Mouse (Mus musculus) MEL (cell line): ENCODE results near the gene Cchcr1. TPM values are rescaled to one million over a fixed set of nuclear protein-coding genes. Genes with fewer than 3 reads are reported as not detected.

Source experiments
- DNase-seq: peaks from one replicate; pipeline ENCODE4 v3.0.0; 2011; ENCODE audit warnings: low read depth, low spot score
- H3K27ac ChIP-seq: 2 replicates; pipeline ENCODE4 v1.5.1; 2012; ENCODE audit warnings: low read depth, mild to moderate bottlenecking, control low read depth, low read length, moderate library complexity; ENCODE audit not compliant: control insufficient read depth
- H3K27me3 ChIP-seq, 2 experiments: fragments of 150-350 bp in 1 of 2; sonication (generic) in 1 of 2; 2 replicates each; pipeline ENCODE4 v1.6.1; 2012; ENCODE audit warnings: low read length in 2 of 2, mild to moderate bottlenecking in 2 of 2, improper control_type of control experiment in 1 of 2, moderate library complexity in 1 of 2; ENCODE audit not compliant: insufficient read depth in 2 of 2, control insufficient read depth in 1 of 2
- H3K36me3 ChIP-seq, 2 experiments: 2 replicates each; pipeline ENCODE4 v1.6.1; 2012 to 2014; ENCODE audit warnings: low read length in 2 of 2, improper control_type of control experiment in 1 of 2, inconsistent platforms in 1 of 2, mild to moderate bottlenecking in 1 of 2; ENCODE audit not compliant: insufficient read depth in 2 of 2, control insufficient read depth in 1 of 2
- H3K4me1 ChIP-seq, 2 experiments: fragments of 150-350 bp in 1 of 2; sonication (generic) in 1 of 2; 2 replicates each; pipeline ENCODE4 v1.6.1; 2012; ENCODE audit warnings: low read length in 2 of 2, improper control_type of control experiment in 1 of 2, mild to moderate bottlenecking in 1 of 2; ENCODE audit not compliant: insufficient read depth in 2 of 2, control insufficient read depth in 1 of 2
- H3K4me3 ChIP-seq, 2 experiments: fragments of 150-350 bp in 1 of 2; sonication (generic) in 1 of 2; 2 replicates each; pipeline ENCODE4 v1.5.1; 2012; ENCODE audit warnings: low read depth in 2 of 2, low read length in 2 of 2, mild to moderate bottlenecking in 2 of 2, moderate library complexity in 2 of 2, control low read depth in 1 of 2, improper control_type of control experiment in 1 of 2; ENCODE audit not compliant: control insufficient read depth in 1 of 2, insufficient read depth in 1 of 2
- H3K79me2 ChIP-seq: 2 replicates; pipeline ENCODE4 v1.6.1; 2012; ENCODE audit warnings: mild to moderate bottlenecking, low read length, moderate library complexity; ENCODE audit not compliant: control insufficient read depth, poor library complexity, insufficient read depth
- H3K9ac ChIP-seq: 2 replicates; pipeline ENCODE4 v1.6.1; 2012; ENCODE audit warnings: low read depth, mild to moderate bottlenecking, control low read depth, low read length, moderate library complexity; ENCODE audit not compliant: control insufficient read depth, poor library complexity, severe bottlenecking
- H3K9me3 ChIP-seq: fragments of 150-350 bp; sonication (generic); replicated peaks from 2 replicates; pipeline ENCODE4 v1.6.1; 2012; ENCODE audit warnings: mild to moderate bottlenecking, low read length, improper control_type of control experiment, moderate library complexity; ENCODE audit not compliant: insufficient read depth
- CHD2 ChIP-seq: IDR thresholded peaks from 2 replicates; pipeline ENCODE4 v1.6.1; 2011; ENCODE audit warnings: low read length, improper control_type of control experiment
- CTCF ChIP-seq, 3 experiments: IDR thresholded peaks in 2 of 3; conservative IDR thresholded peaks in 1 of 3; 2 replicates each; pipeline ENCODE4 v1.5.1; 2011 to 2012; ENCODE audit warnings: low read length in 3 of 3, low read depth in 2 of 3, mild to moderate bottlenecking in 2 of 3, improper control_type of control experiment in 1 of 3, inconsistent platforms in 1 of 3, mixed read lengths in 1 of 3, moderate library complexity in 1 of 3; ENCODE audit not compliant: control insufficient read depth in 1 of 3, insufficient read depth in 1 of 3, poor library complexity in 1 of 3, severe bottlenecking in 1 of 3
- E2F4 ChIP-seq: IDR thresholded peaks from 2 replicates; pipeline ENCODE4 v1.6.1; 2011; ENCODE audit warnings: low read depth, low read length, improper control_type of control experiment, borderline replicate concordance
- EP300 ChIP-seq, 2 experiments: IDR thresholded peaks; 2 replicates each; pipeline ENCODE4 v1.6.1; 2011; ENCODE audit warnings: improper control_type of control experiment in 2 of 2, low read length in 2 of 2, low read depth in 1 of 2, mild to moderate bottlenecking in 1 of 2
- ETS1 ChIP-seq: IDR thresholded peaks from 2 replicates; pipeline ENCODE4 v1.6.1; 2012; ENCODE audit warnings: low read depth, mild to moderate bottlenecking, inconsistent platforms, low read length, improper control_type of control experiment, moderate library complexity
- HCFC1 ChIP-seq: IDR thresholded peaks from 2 replicates; pipeline ENCODE4 v1.6.1; 2012; ENCODE audit warnings: low read depth, mild to moderate bottlenecking, inconsistent platforms, low read length, improper control_type of control experiment, moderate library complexity
- JUND ChIP-seq: IDR thresholded peaks from 2 replicates; pipeline ENCODE4 v1.6.1; 2011; ENCODE audit warnings: low read depth, mild to moderate bottlenecking, improper control_type of control experiment, low read length
- MAFK ChIP-seq: IDR thresholded peaks from 2 replicates; pipeline ENCODE4 v1.6.1; 2011; ENCODE audit warnings: low read depth, mild to moderate bottlenecking, low read length, improper control_type of control experiment, borderline replicate concordance
- MEF2A ChIP-seq: IDR thresholded peaks from 2 replicates; pipeline ENCODE4 v1.6.1; 2014; ENCODE audit warnings: low read depth, mild to moderate bottlenecking, inconsistent platforms, low read length, improper control_type of control experiment; ENCODE audit not compliant: poor library complexity, insufficient replicate concordance, severe bottlenecking; ENCODE audit errors: extremely low read depth
- MYB ChIP-seq: IDR thresholded peaks from 2 replicates; pipeline ENCODE4 v1.6.1; 2011; ENCODE audit warnings: mild to moderate bottlenecking, low read depth, low read length, improper control_type of control experiment
- NELFE ChIP-seq: IDR thresholded peaks from 2 replicates; pipeline ENCODE4 v1.6.1; 2011; ENCODE audit warnings: low read depth, low read length, improper control_type of control experiment
- POLR2A ChIP-seq, 2 experiments: IDR thresholded peaks; 2 replicates each; pipeline ENCODE4 v1.6.1; 2011 to 2012; ENCODE audit warnings: low read length in 2 of 2, mild to moderate bottlenecking in 2 of 2, control low read depth in 1 of 2, improper control_type of control experiment in 1 of 2, low read depth in 1 of 2, moderate library complexity in 1 of 2; ENCODE audit not compliant: control insufficient read depth in 1 of 2, insufficient read depth in 1 of 2, poor library complexity in 1 of 2
- POLR2AphosphoS2 ChIP-seq: IDR thresholded peaks from 2 replicates; pipeline ENCODE4 v1.6.1; 2011; ENCODE audit warnings: low read length, improper control_type of control experiment
- RAD21 ChIP-seq: IDR thresholded peaks from 2 replicates; pipeline ENCODE4 v1.6.1; 2011; ENCODE audit warnings: mild to moderate bottlenecking, low read depth, low read length, improper control_type of control experiment
- SIN3A ChIP-seq: IDR thresholded peaks from 2 replicates; pipeline ENCODE4 v1.6.1; 2012; ENCODE audit warnings: low read length, improper control_type of control experiment, inconsistent platforms
- SMC3 ChIP-seq: IDR thresholded peaks from 2 replicates; pipeline ENCODE4 v1.6.1; 2011; ENCODE audit warnings: low read depth, low read length, improper control_type of control experiment
- TBP ChIP-seq: IDR thresholded peaks from 2 replicates; pipeline ENCODE4 v1.8.0; 2011; ENCODE audit warnings: low read depth, low read length, improper control_type of control experiment
- USF1 ChIP-seq: IDR thresholded peaks from 2 replicates; pipeline ENCODE4 v1.6.1; 2014; ENCODE audit warnings: low read depth, mild to moderate bottlenecking, inconsistent platforms, low read length, improper control_type of control experiment, moderate library complexity
- USF2 ChIP-seq, 2 experiments: IDR thresholded peaks; 2 replicates each; pipeline ENCODE4 v1.6.1; 2011 to 2012; ENCODE audit warnings: improper control_type of control experiment in 2 of 2, low read length in 2 of 2, borderline replicate concordance in 1 of 2, inconsistent platforms in 1 of 2, low read depth in 1 of 2, mild to moderate bottlenecking in 1 of 2; ENCODE audit not compliant: insufficient read depth in 1 of 2
- ZKSCAN1 ChIP-seq: IDR thresholded peaks from 2 replicates; pipeline ENCODE4 v1.6.1; 2012; ENCODE audit warnings: low read depth, mild to moderate bottlenecking, inconsistent platforms, low read length, improper control_type of control experiment, moderate library complexity
- ZMIZ1 ChIP-seq: IDR thresholded peaks from 2 replicates; pipeline ENCODE4 v1.6.1; 2012; ENCODE audit warnings: low read depth, mild to moderate bottlenecking, inconsistent platforms, low read length, improper control_type of control experiment, moderate library complexity
- ZNF384 ChIP-seq: IDR thresholded peaks from 2 replicates; pipeline ENCODE4 v1.6.1; 2012; ENCODE audit warnings: low read depth, mild to moderate bottlenecking, inconsistent platforms, low read length, improper control_type of control experiment
- polyA plus RNA-seq, 2 experiments: library from polyadenylated mRNA; stranded (reverse) in 1 of 2; unstranded in 1 of 2; fragments of >175 nt in 1 of 2; fragments of >200 nt in 1 of 2; gene quantifications; 2 replicates each; pipeline versions ENCODE4 v1.2.1 to v1.2.4; 2012; ENCODE audit warnings: low replicate concordance in 2 of 2, low read depth in 1 of 2; ENCODE audit not compliant: insufficient read length in 2 of 2, insufficient read depth in 1 of 2, missing spikeins in 1 of 2
- total RNA-seq: library from RNA; depleted of rRNA; stranded (reverse); fragments of 300-350 nt; gene quantifications from 2 replicates; pipeline ENCODE4 v1.2.3, GENCODE M21; 2012

The Cchcr1 gene
- total and polyA plus RNA-seq, 3 experiments = 14.3 to 21.7 TPM; not detected in 1

DNA sequence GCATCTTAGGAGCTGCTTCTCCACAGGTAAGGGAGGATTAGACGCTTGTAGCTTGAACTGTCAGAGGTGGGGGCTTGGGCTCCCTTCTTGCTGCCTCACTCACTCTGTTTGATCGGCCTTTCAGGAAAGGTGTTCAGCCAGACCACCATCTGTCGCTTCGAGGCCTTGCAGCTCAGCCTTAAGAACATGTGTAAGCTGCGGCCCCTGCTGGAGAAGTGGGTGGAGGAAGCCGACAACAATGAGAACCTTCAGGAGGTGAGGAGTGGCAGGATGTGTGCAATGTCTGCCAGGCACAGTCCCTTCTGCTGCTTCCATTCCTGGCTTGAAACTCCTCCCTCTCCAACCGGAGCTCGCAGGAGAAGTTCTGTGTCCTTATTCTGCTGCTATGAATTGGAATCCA is 7.6 kb upstream of the Cchcr1 start:
- Histone ChIP-seq H3K79me2 (no peaks in the 10 kb centered on the region), H3K9me3 (no peaks in the 10 kb centered on the region), H3K4me3 (no peak overlapping the region), H3K27ac (no peak overlapping the region), H3K4me1 (no peaks in the 10 kb centered on the region), H3K9ac (no peak overlapping the region), H3K27me3 (no peaks in the 10 kb centered on the region), H3K36me3 (no peaks in the 10 kb centered on the region)
- peak; percentile 23 for DNase-seq
- no peak for TF ChIP-seq TBP
- no peak for TF ChIP-seq EP300 (IDR thresholded peaks at IDR 0.05; ENCODE audit: low read depth in 1 of 2, low read length in 2 of 2)
- TF ChIP-seq CTCF (IDR thresholded peaks at IDR 0.05 in 2 of 3, conservative IDR thresholded peaks at IDR 0.05 in 1 of 3; ENCODE audit: control insufficient read depth in 1 of 3, insufficient read depth in 1 of 3, low read depth in 2 of 3, low read length in 3 of 3, poor library complexity in 1 of 3, severe bottlenecking in 1 of 3) = peak in 2 of 3 experiments; percentile 21 to 22; a peak in 2 of 6 replicates
- no peak for TF ChIP-seq USF2 (IDR thresholded peaks at IDR 0.05; ENCODE audit: borderline replicate concordance in 1 of 2, insufficient read depth in 1 of 2, low read depth in 1 of 2, low read length in 2 of 2)
- no peak for TF ChIP-seq JUND
- no peak for TF ChIP-seq SIN3A
- TF ChIP-seq MAFK = no peak
- no peak for TF ChIP-seq HCFC1
- no peak for TF ChIP-seq USF1
- TF ChIP-seq ZKSCAN1 = no peak
- TF ChIP-seq POLR2A (IDR thresholded peaks at IDR 0.05; ENCODE audit: control insufficient read depth in 1 of 2, insufficient read depth in 1 of 2, low read depth in 1 of 2, low read length in 2 of 2, poor library complexity in 1 of 2) = no peak
- no peak for TF ChIP-seq E2F4
- TF ChIP-seq SMC3 = peak; percentile 16; the same call in 1 of the 2 replicates
- no peak for TF ChIP-seq MYB
- no peak for TF ChIP-seq MEF2A

GRCm38 (mm10) chr17:35512916-35513626 is 3.8 kb upstream of the Cchcr1 start:
- Histone ChIP-seq H3K9ac (no peak overlapping the region), H3K4me1 (peaks cover 0 to 1% of the 10 kb centered on the region in 2 experiments; a peak in 2 of 4 replicates), H3K27ac (no peak overlapping the region), H3K4me3 (no peak overlapping the region), H3K9me3 (no peaks in the 10 kb centered on the region)
- DNase-seq = peak; percentile 34
- TF ChIP-seq CTCF (IDR thresholded peaks at IDR 0.05 in 2 of 3, conservative IDR thresholded peaks at IDR 0.05 in 1 of 3; ENCODE audit: control insufficient read depth in 1 of 3, insufficient read depth in 1 of 3, low read depth in 2 of 3, low read length in 3 of 3, poor library complexity in 1 of 3, severe bottlenecking in 1 of 3) (peak in 1 of 3 experiments; percentile 38; a peak in 3 of 6 replicates), CHD2 (no peak), ZKSCAN1 (no peak), POLR2AphosphoS2 (no peak), ZMIZ1 (no peak), NELFE (no peak), RAD21 (0 out of 2 replicates have a peak, but pooled peaks have one; percentile 1), ZNF384 (no peak), ETS1 (no peak), TBP (no peak)
- TF ChIP-seq, all 39 proteins: peak for 2
- Histone ChIP-seq H3K27me3 (no peaks in the 10 kb centered on the region), H3K79me2 (peaks cover 2% of the 10 kb centered on the region; the same call in 1 of the 2 replicates), H3K36me3 (no peaks in the 10 kb centered on the region)
